Mouse (Mus musculus): Measurements from ENCODE around the gene Aamp. TPM values are rescaled to one million over a fixed set of nuclear protein-coding genes. Genes with fewer than 3 reads are reported as not detected.

The Aamp gene
- polyA plus RNA-seq, 1 experiment from 2014 or later: 231 TPM

- peak overlapping the region; percentile 40 for H3K4me3 ChIP-seq (ENCODE audit: low read depth, low read length)
- H3K4me2 ChIP-seq (ENCODE audit: low read length): peak overlapping the region; percentile 75
- ATAC-seq (no peak), DNase-seq (ENCODE audit: low spot score) (peak; percentile 7)
- no peaks in the 10 kb centered on the region for H3K9me3 ChIP-seq (replicated peaks; ENCODE audit: control insufficient read depth, low read length)
- H3K9ac ChIP-seq (ENCODE audit: low read length): peak overlapping the region; percentile 48
- no peak overlapping the region for H3K27ac ChIP-seq (ENCODE audit: low read depth, low read length)
- 0 out of 2 replicates have a peak, but pooled peaks cover 2% of the 10 kb centered on the region for H3K36me3 ChIP-seq (ENCODE audit: control insufficient read depth, insufficient read depth, low read length)
- peaks cover 10% of the 10 kb centered on the region for H3K27me3 ChIP-seq (replicated peaks; ENCODE audit: control insufficient read depth, insufficient read depth, low read length)
- WGBS: 10% methylated on average over 12 of the region's 12 CpGs
- H3K4me1 ChIP-seq (ENCODE audit: control insufficient read depth, insufficient read depth, low read length): peaks cover 9% of the 10 kb centered on the region
Observed at GRCm38 (mm10) chr1:74304339-74304790, 19.8 kb upstream of the Aamp start.

- H3K36me3 ChIP-seq (ENCODE audit: control insufficient read depth, insufficient read depth, low read length): 0 out of 2 replicates have a peak, but pooled peaks cover 2% of the 10 kb centered on the region
- peaks cover 9% of the 10 kb centered on the region for H3K4me1 ChIP-seq (ENCODE audit: control insufficient read depth, insufficient read depth, low read length)
- H3K4me2 ChIP-seq (ENCODE audit: low read length): peak overlapping the region; percentile 75
- under 1% methylated on average over 55 of the region's 56 CpGs for WGBS
- H3K27ac ChIP-seq (ENCODE audit: low read depth, low read length): no peak overlapping the region
- peaks cover 10% of the 10 kb centered on the region for H3K27me3 ChIP-seq (replicated peaks; ENCODE audit: control insufficient read depth, insufficient read depth, low read length)
- ATAC-seq: peak; percentile 74
- H3K4me3 ChIP-seq (ENCODE audit: low read depth, low read length): peak overlapping the region; percentile 40
- DNase-seq (ENCODE audit: low spot score): peak; percentile 22
- no peaks in the 10 kb centered on the region for H3K9me3 ChIP-seq (replicated peaks; ENCODE audit: control insufficient read depth, low read length)
- peak overlapping the region; percentile 48 for H3K9ac ChIP-seq (ENCODE audit: low read length)
Observed at GRCm38 (mm10) chr1:74303509-74304338, 19.2 kb upstream of the Aamp start.

GRCm38 (mm10) chr1:74302835-74303234 is 18.3 kb upstream of the Aamp start:
- H3K4me1 ChIP-seq (ENCODE audit: control insufficient read depth, insufficient read depth, low read length): peaks cover 9% of the 10 kb centered on the region
- H3K27me3 ChIP-seq (replicated peaks; ENCODE audit: control insufficient read depth, insufficient read depth, low read length): peaks cover 10% of the 10 kb centered on the region
- no peak overlapping the region for H3K4me2 ChIP-seq (ENCODE audit: low read length)
- ATAC-seq (no peak), DNase-seq (ENCODE audit: low spot score) (no peak)
- WGBS: 90% methylated on average over 2 of the region's 2 CpGs
- 0 out of 2 replicates have a peak, but pooled peaks cover 2% of the 10 kb centered on the region for H3K36me3 ChIP-seq (ENCODE audit: control insufficient read depth, insufficient read depth, low read length)
- H3K9ac ChIP-seq (ENCODE audit: low read length): no peak overlapping the region
- no peak overlapping the region for H3K4me3 ChIP-seq (ENCODE audit: low read depth, low read length)
- no peak overlapping the region for H3K27ac ChIP-seq (ENCODE audit: low read depth, low read length)
- H3K9me3 ChIP-seq (replicated peaks; ENCODE audit: control insufficient read depth, low read length): no peaks in the 10 kb centered on the region

GRCm38 (mm10) chr1:74302229-74302628 is 17.7 kb upstream of the Aamp start:
- Histone ChIP-seq H3K36me3 (ENCODE audit: control insufficient read depth, insufficient read depth, low read length) (0 out of 2 replicates have a peak, but pooled peaks cover 2% of the 10 kb centered on the region), H3K9ac (ENCODE audit: low read length) (no peak overlapping the region), H3K4me1 (ENCODE audit: control insufficient read depth, insufficient read depth, low read length) (peaks cover 9% of the 10 kb centered on the region), H3K27me3 (replicated peaks; ENCODE audit: control insufficient read depth, insufficient read depth, low read length) (peaks cover 10% of the 10 kb centered on the region), H3K4me3 (ENCODE audit: low read depth, low read length) (no peak overlapping the region), H3K27ac (ENCODE audit: low read depth, low read length) (no peak overlapping the region), H3K9me3 (replicated peaks; ENCODE audit: control insufficient read depth, low read length) (no peaks in the 10 kb centered on the region), H3K4me2 (ENCODE audit: low read length) (no peak overlapping the region)
- no peak for DNase-seq (ENCODE audit: low spot score)
- ATAC-seq: no peak
- WGBS: 96% methylated on average over 7 of the region's 7 CpGs

- Histone ChIP-seq H3K9me3 (replicated peaks; ENCODE audit: control insufficient read depth, low read length) (no peaks in the 10 kb centered on the region), H3K27me3 (replicated peaks; ENCODE audit: control insufficient read depth, insufficient read depth, low read length) (peaks cover 10% of the 10 kb centered on the region), H3K4me3 (ENCODE audit: low read depth, low read length) (no peak overlapping the region), H3K27ac (ENCODE audit: low read depth, low read length) (no peak overlapping the region), H3K9ac (ENCODE audit: low read length) (no peak overlapping the region), H3K36me3 (ENCODE audit: control insufficient read depth, insufficient read depth, low read length) (0 out of 2 replicates have a peak, but pooled peaks cover 7% of the 10 kb centered on the region), H3K4me2 (ENCODE audit: low read length) (no peak overlapping the region), H3K4me1 (ENCODE audit: control insufficient read depth, insufficient read depth, low read length) (peaks cover 14% of the 10 kb centered on the region)
- DNase-seq (ENCODE audit: low spot score) (no peak), ATAC-seq (no peak)
- 87% methylated on average over 6 of the region's 6 CpGs for WGBS
Observed at GRCm38 (mm10) chr1:74300347-74301110, 16.0 kb upstream of the Aamp start.

GRCm38 (mm10) chr1:74298996-74299395 is 14.5 kb upstream of the Aamp start:
- peaks cover 4% of the 10 kb centered on the region; the same call in 1 of the 2 replicates for H3K27me3 ChIP-seq (replicated peaks; ENCODE audit: control insufficient read depth, insufficient read depth, low read length)
- ATAC-seq (no peak), DNase-seq (ENCODE audit: low spot score) (no peak)
- H3K36me3 ChIP-seq (ENCODE audit: control insufficient read depth, insufficient read depth, low read length): 0 out of 2 replicates have a peak, but pooled peaks cover 7% of the 10 kb centered on the region
- no peak overlapping the region for H3K4me3 ChIP-seq (ENCODE audit: low read depth, low read length)
- no peaks in the 10 kb centered on the region for H3K9me3 ChIP-seq (replicated peaks; ENCODE audit: control insufficient read depth, low read length)
- WGBS: 70% methylated on average over 5 of the region's 5 CpGs
- H3K9ac ChIP-seq (ENCODE audit: low read length): no peak overlapping the region
- H3K4me2 ChIP-seq (ENCODE audit: low read length): no peak overlapping the region
- H3K27ac ChIP-seq (ENCODE audit: low read depth, low read length): no peak overlapping the region
- H3K4me1 ChIP-seq (ENCODE audit: control insufficient read depth, insufficient read depth, low read length): peaks cover 18% of the 10 kb centered on the region

- Histone ChIP-seq H3K4me3 (ENCODE audit: low read depth, low read length) (no peak overlapping the region), H3K27ac (ENCODE audit: low read depth, low read length) (no peak overlapping the region), H3K9ac (ENCODE audit: low read length) (no peak overlapping the region), H3K4me2 (ENCODE audit: low read length) (no peak overlapping the region), H3K9me3 (replicated peaks; ENCODE audit: control insufficient read depth, low read length) (no peaks in the 10 kb centered on the region), H3K27me3 (replicated peaks; ENCODE audit: control insufficient read depth, insufficient read depth, low read length) (no peaks in the 10 kb centered on the region), H3K36me3 (ENCODE audit: control insufficient read depth, insufficient read depth, low read length) (0 out of 2 replicates have a peak, but pooled peaks cover 7% of the 10 kb centered on the region), H3K4me1 (ENCODE audit: control insufficient read depth, insufficient read depth, low read length) (peaks cover 11% of the 10 kb centered on the region)
- ATAC-seq (no peak), DNase-seq (ENCODE audit: low spot score) (no peak)
- 86% methylated on average over 5 of the region's 5 CpGs for WGBS
Observed at GRCm38 (mm10) chr1:74298157-74298750, 13.7 kb upstream of the Aamp start.

GRCm38 (mm10) chr1:74297269-74297668 is 12.7 kb upstream of the Aamp start:
- H3K9ac ChIP-seq (ENCODE audit: low read length): no peak overlapping the region
- H3K9me3 ChIP-seq (replicated peaks; ENCODE audit: control insufficient read depth, low read length): no peaks in the 10 kb centered on the region
- H3K4me3 ChIP-seq (ENCODE audit: low read depth, low read length): no peak overlapping the region
- WGBS: 84% methylated on average over 3 of the region's 3 CpGs
- H3K4me1 ChIP-seq (ENCODE audit: control insufficient read depth, insufficient read depth, low read length): peaks cover 11% of the 10 kb centered on the region
- no peak for ATAC-seq
- no peaks in the 10 kb centered on the region for H3K27me3 ChIP-seq (replicated peaks; ENCODE audit: control insufficient read depth, insufficient read depth, low read length)
- no peak overlapping the region for H3K4me2 ChIP-seq (ENCODE audit: low read length)
- H3K27ac ChIP-seq (ENCODE audit: low read depth, low read length): no peak overlapping the region
- no peak for DNase-seq (ENCODE audit: low spot score)
- H3K36me3 ChIP-seq (ENCODE audit: control insufficient read depth, insufficient read depth, low read length): 0 out of 2 replicates have a peak, but pooled peaks cover 9% of the 10 kb centered on the region

Measured in forebrain, embryonic 14.5 days (tissue).